Mouse (Mus musculus) hindbrain, postnatal 0 days (tissue): ENCODE measurements around the gene Arel1. TPM values are rescaled to one million over a fixed set of nuclear protein-coding genes. Genes with fewer than 3 reads are reported as not detected.

Source experiments
- ATAC-seq: fragments of 200-750 bp; cut with Nextera tagmentation; 2 replicates; pipeline ENCODE4 v1.8.0; 2017; ENCODE audit warnings: mild to moderate bottlenecking, moderate TSS enrichment, moderate library complexity
- DNase-seq: peaks from one replicate; pipeline ENCODE4 v3.0.0-alpha.2; 2015; ENCODE audit warnings: low spot score
- H3K27ac ChIP-seq: fragments of 300-500 bp; sonication (generic); 2 replicates; pipeline ENCODE4 v1.5.1; 2014; ENCODE audit warnings: mild to moderate bottlenecking
- H3K27me3 ChIP-seq: fragments of 300-500 bp; sonication (generic); 2 replicates; pipeline ENCODE4 v1.6.1; 2014; ENCODE audit warnings: low read length, mixed read lengths; ENCODE audit not compliant: insufficient read depth
- H3K36me3 ChIP-seq: fragments of 300-500 bp; sonication (generic); 2 replicates; pipeline ENCODE4 v1.6.1; 2014; ENCODE audit warnings: low read length, mixed read lengths; ENCODE audit not compliant: insufficient read depth
- H3K4me1 ChIP-seq: fragments of 300-500 bp; sonication (generic); 2 replicates; pipeline ENCODE4 v1.6.1; 2014; ENCODE audit warnings: antibody characterized with exemption, low read length, mixed read lengths; ENCODE audit not compliant: insufficient read depth
- H3K4me2 ChIP-seq: fragments of 300-500 bp; sonication (generic); 2 replicates; pipeline ENCODE4 v1.6.1; 2014; ENCODE audit warnings: low read depth, mild to moderate bottlenecking, low read length, moderate library complexity, mixed read lengths
- H3K4me3 ChIP-seq: fragments of 300-500 bp; sonication (generic); 2 replicates; pipeline ENCODE4 v1.5.1; 2014; ENCODE audit warnings: low read length
- H3K9ac ChIP-seq: fragments of 300-500 bp; sonication (generic); replicated peaks from 2 replicates; pipeline ENCODE4 v1.6.1; 2014; ENCODE audit warnings: mild to moderate bottlenecking, low read length, moderate library complexity, mixed read lengths
- H3K9me3 ChIP-seq: fragments of 300-500 bp; sonication (generic); 2 replicates; pipeline ENCODE4 v1.6.1; 2016; ENCODE audit warnings: low read length, mixed read lengths
- CTCF ChIP-seq: IDR thresholded peaks from 2 replicates; pipeline ENCODE4 v1.5.1; 2016; ENCODE audit warnings: antibody characterized with exemption, control low read depth, low read depth
- whole genome bisulfite sequencing: fragments of 180-500 bp; shearing (Covaris S2); extraction: QIAGEN DNeasy Blood & Tissue Kit; methylation state at CpG from one replicate; pipeline ENCODE4 v1.1.7; 2014; 5-methylcytosine and 5-hydroxymethylcytosine counted together
- polyA plus RNA-seq: library from polyadenylated mRNA; unstranded; fragments of >200 nt; fragmentation: Nextera tagmentation; extraction: Ambion mirVana; gene quantifications from 2 replicates; pipeline ENCODE4 v1.2.1, GENCODE M21; 2015
- total RNA-seq: library from RNA; depleted of rRNA; stranded (reverse); fragments of >200 nt; gene quantifications from 2 replicates; pipeline ENCODE4 v1.2.3, GENCODE M21; 2014

Arel1 gene
- total and polyA plus RNA-seq, 2 experiments from 2014 or later = 27.5 to 86.6 TPM

GRCm38 (mm10) chr12:84941717-84942116 is 29.0 kb downstream of the Arel1 start:
- ATAC-seq (no peak), DNase-seq (no peak)
- no peak for TF ChIP-seq CTCF
- WGBS = 97% methylated on average over 13 of the region's 13 CpGs
- Histone ChIP-seq H3K9me3 (no peaks in the 10 kb centered on the region), H3K9ac (no peak overlapping the region), H3K27ac (no peak overlapping the region), H3K4me1 (no peaks in the 10 kb centered on the region), H3K4me2 (no peak overlapping the region), H3K36me3 (peaks cover 23% of the 10 kb centered on the region; the same call in 1 of the 2 replicates), H3K27me3 (no peaks in the 10 kb centered on the region), H3K4me3 (no peak overlapping the region)

GRCm38 (mm10) chr12:84940343-84940742 is 30.4 kb downstream of the Arel1 start:
- no peak for TF ChIP-seq CTCF
- Histone ChIP-seq H3K4me2 (no peak overlapping the region), H3K4me1 (no peaks in the 10 kb centered on the region), H3K36me3 (peaks cover 15% of the 10 kb centered on the region; the same call in 1 of the 2 replicates), H3K9ac (no peak overlapping the region), H3K9me3 (no peaks in the 10 kb centered on the region), H3K4me3 (no peak overlapping the region), H3K27me3 (no peaks in the 10 kb centered on the region), H3K27ac (no peak overlapping the region)
- ATAC-seq (no peak), DNase-seq (no peak)
- WGBS = 96% methylated on average over 7 of the region's 7 CpGs

- Histone ChIP-seq H3K4me2 (no peak overlapping the region), H3K36me3 (peaks cover 20% of the 10 kb centered on the region), H3K27ac (no peak overlapping the region), H3K9me3 (no peaks in the 10 kb centered on the region), H3K27me3 (no peaks in the 10 kb centered on the region), H3K4me3 (no peak overlapping the region), H3K4me1 (no peaks in the 10 kb centered on the region), H3K9ac (no peak overlapping the region)
- ATAC-seq = no peak
- TF ChIP-seq CTCF = no peak
- 91% methylated on average over 7 of the region's 7 CpGs for whole genome bisulfite sequencing
- DNase-seq = no peak
Measured at GRCm38 (mm10) chr12:84939117-84939516, 31.6 kb downstream of the Arel1 start.

GRCm38 (mm10) chr12:84935343-84935742 is 35.4 kb downstream of the Arel1 start:
- H3K4me3 ChIP-seq = no peak overlapping the region
- no peak overlapping the region for H3K4me2 ChIP-seq
- H3K9me3 ChIP-seq = no peaks in the 10 kb centered on the region
- no peaks in the 10 kb centered on the region for H3K4me1 ChIP-seq
- DNase-seq (no peak), ATAC-seq (no peak)
- peaks cover 43% of the 10 kb centered on the region for H3K36me3 ChIP-seq
- TF ChIP-seq CTCF = no peak
- WGBS = 83% methylated on average over 5 of the region's 5 CpGs
- H3K27me3 ChIP-seq = no peaks in the 10 kb centered on the region
- no peak overlapping the region for H3K27ac ChIP-seq
- H3K9ac ChIP-seq = no peak overlapping the region

GRCm38 (mm10) chr12:84932210-84932609 is 38.5 kb downstream of the Arel1 start:
- peaks cover 53% of the 10 kb centered on the region for H3K36me3 ChIP-seq
- WGBS = 96% methylated on average over 6 of the region's 6 CpGs
- H3K4me1 ChIP-seq = no peaks in the 10 kb centered on the region
- no peak for TF ChIP-seq CTCF
- no peak for ATAC-seq
- H3K9ac ChIP-seq = no peak overlapping the region
- H3K27ac ChIP-seq = no peak overlapping the region
- H3K27me3 ChIP-seq = no peaks in the 10 kb centered on the region
- H3K4me3 ChIP-seq = no peak overlapping the region
- H3K9me3 ChIP-seq = no peaks in the 10 kb centered on the region
- no peak overlapping the region for H3K4me2 ChIP-seq
- no peak for DNase-seq

- Histone ChIP-seq H3K27ac (no peak overlapping the region), H3K4me1 (no peaks in the 10 kb centered on the region), H3K9me3 (no peaks in the 10 kb centered on the region), H3K27me3 (no peaks in the 10 kb centered on the region), H3K4me2 (no peak overlapping the region), H3K36me3 (peaks cover 73% of the 10 kb centered on the region), H3K9ac (no peak overlapping the region), H3K4me3 (no peak overlapping the region)
- no peak for ATAC-seq
- no peak for TF ChIP-seq CTCF
- WGBS = 97% methylated on average over 6 of the region's 6 CpGs
- no peak for DNase-seq
Measured at GRCm38 (mm10) chr12:84926542-84926941, 44.2 kb downstream of the Arel1 start.

- ATAC-seq (no peak), DNase-seq (no peak)
- no peak overlapping the region for H3K9ac ChIP-seq
- no peaks in the 10 kb centered on the region for H3K4me1 ChIP-seq
- no peaks in the 10 kb centered on the region for H3K27me3 ChIP-seq
- peaks cover 70% of the 10 kb centered on the region for H3K36me3 ChIP-seq
- TF ChIP-seq CTCF = no peak
- H3K27ac ChIP-seq = no peak overlapping the region
- H3K4me2 ChIP-seq = no peak overlapping the region
- H3K9me3 ChIP-seq = no peaks in the 10 kb centered on the region
- H3K4me3 ChIP-seq = no peak overlapping the region
- WGBS = 89% methylated on average over 5 of the region's 5 CpGs
Measured at GRCm38 (mm10) chr12:84924324-84924723, 46.4 kb downstream of the Arel1 start.
